Mouse (Mus musculus) neural tube, embryonic 14.5 days (tissue): ENCODE measurements at regions not wholly inside any gene's neighbourhood (a gene's known extent, or its start where the extent isn't known, plus 50 kb on each side); places are given as distances from the start of the nearest gene placed in this dataset.
"Not testable (repeated sequence)": the region's sequence is repeated elsewhere in the genome, so short reads cannot be mapped to it uniquely, and the experiment has no call there.

Experiments
- ATAC-seq: fragments of 200-750 bp; cut with Nextera tagmentation; 2 replicates; pipeline ENCODE4 v1.8.0; 2017; ENCODE audit warnings: low read depth, mild to moderate bottlenecking, moderate TSS enrichment, moderate library complexity
- H3K27ac ChIP-seq: fragments of 300-500 bp; sonication (generic); 2 replicates; pipeline ENCODE4 v1.5.1; 2014; ENCODE audit warnings: low read depth, mild to moderate bottlenecking, control low read depth, low read length, moderate library complexity, mixed read lengths
- H3K27me3 ChIP-seq: fragments of 300-500 bp; sonication (generic); 2 replicates; pipeline ENCODE4 v1.6.1; 2014; ENCODE audit warnings: low read length; ENCODE audit not compliant: control insufficient read depth, insufficient read depth
- H3K36me3 ChIP-seq: fragments of 300-500 bp; sonication (generic); 2 replicates; pipeline ENCODE4 v1.6.1; 2014; ENCODE audit warnings: low read length, mixed read lengths; ENCODE audit not compliant: control insufficient read depth, insufficient read depth
- H3K4me1 ChIP-seq: fragments of 300-500 bp; sonication (generic); 2 replicates; pipeline ENCODE4 v1.6.1; 2014; ENCODE audit warnings: low read length; ENCODE audit not compliant: control insufficient read depth, insufficient read depth
- H3K4me2 ChIP-seq: fragments of 300-500 bp; sonication (generic); 2 replicates; pipeline ENCODE4 v1.6.1; 2014; ENCODE audit warnings: mild to moderate bottlenecking, low read depth, low read length, control low read depth
- H3K4me3 ChIP-seq: fragments of 300-500 bp; sonication (generic); 2 replicates; pipeline ENCODE4 v1.5.1; 2014; ENCODE audit warnings: low read depth, low read length, control low read depth, mixed read lengths
- H3K9ac ChIP-seq: fragments of 300-500 bp; sonication (generic); replicated peaks from 2 replicates; pipeline ENCODE4 v1.6.1; 2014; ENCODE audit warnings: low read depth, mild to moderate bottlenecking, control low read depth, low read length, mixed read lengths
- H3K9me3 ChIP-seq: fragments of 300-500 bp; sonication (generic); 2 replicates; pipeline ENCODE4 v1.6.1; 2016; ENCODE audit warnings: low read length; ENCODE audit not compliant: control insufficient read depth
- WGBS: fragments of 180-500 bp; shearing (Covaris S2); extraction: QIAGEN DNeasy Blood & Tissue Kit; methylation state at CpG from one replicate; pipeline ENCODE4 v1.1.7; 2014; 5-methylcytosine and 5-hydroxymethylcytosine counted together

- H3K4me1 ChIP-seq: no peaks in the 10 kb centered on the region
- no peak overlapping the region for H3K4me3 ChIP-seq
- H3K9ac ChIP-seq: no peak overlapping the region
- WGBS: 86% methylated on average over 1 of the region's 1 CpGs
- H3K36me3 ChIP-seq: no peaks in the 10 kb centered on the region
- ATAC-seq: no peak
- no peak overlapping the region for H3K27ac ChIP-seq
- H3K9me3 ChIP-seq: no peaks in the 10 kb centered on the region
- no peak overlapping the region for H3K4me2 ChIP-seq
- no peaks in the 10 kb centered on the region for H3K27me3 ChIP-seq
These were observed 254.7 kb downstream of the 1810013L24Rik start for GRCm38 (mm10) chr16:9084581-9084980.

GRCm38 (mm10) chr16:9085133-9085532, 255.2 kb downstream of the 1810013L24Rik start:
- H3K9ac ChIP-seq: no peak overlapping the region
- 75% methylated on average over 1 of the region's 1 CpGs for WGBS
- ATAC-seq: no peak
- H3K36me3 ChIP-seq: no peaks in the 10 kb centered on the region
- no peaks in the 10 kb centered on the region for H3K27me3 ChIP-seq
- no peaks in the 10 kb centered on the region for H3K4me1 ChIP-seq
- no peak overlapping the region for H3K4me2 ChIP-seq
- no peak overlapping the region for H3K27ac ChIP-seq
- H3K4me3 ChIP-seq: no peak overlapping the region
- no peaks in the 10 kb centered on the region for H3K9me3 ChIP-seq

- ATAC-seq: no peak
- Histone ChIP-seq H3K27ac (no peak overlapping the region), H3K9ac (no peak overlapping the region), H3K4me1 (no peaks in the 10 kb centered on the region), H3K27me3 (no peaks in the 10 kb centered on the region), H3K4me2 (no peak overlapping the region), H3K9me3 (no peaks in the 10 kb centered on the region), H3K4me3 (no peak overlapping the region), H3K36me3 (no peaks in the 10 kb centered on the region)
- 87% methylated on average over 5 of the region's 5 CpGs for WGBS
These were observed 256.1 kb downstream of the 1810013L24Rik start for GRCm38 (mm10) chr16:9085977-9086376.

- no peak overlapping the region for H3K4me2 ChIP-seq
- no peak for ATAC-seq
- H3K4me1 ChIP-seq: no peaks in the 10 kb centered on the region
- 78% methylated on average over 6 of the region's 6 CpGs for WGBS
- H3K4me3 ChIP-seq: no peak overlapping the region
- H3K27me3 ChIP-seq: no peaks in the 10 kb centered on the region
- no peaks in the 10 kb centered on the region for H3K36me3 ChIP-seq
- H3K27ac ChIP-seq: no peak overlapping the region
- H3K9me3 ChIP-seq: no peaks in the 10 kb centered on the region
- no peak overlapping the region for H3K9ac ChIP-seq
These were observed 261.9 kb downstream of the 1810013L24Rik start for GRCm38 (mm10) chr16:9091790-9092189.

GRCm38 (mm10) chr16:9092191-9092848, 262.4 kb downstream of the 1810013L24Rik start:
- Histone ChIP-seq H3K4me3 (no peak overlapping the region), H3K4me2 (no peak overlapping the region), H3K9ac (no peak overlapping the region), H3K36me3 (no peaks in the 10 kb centered on the region), H3K4me1 (no peaks in the 10 kb centered on the region), H3K27me3 (no peaks in the 10 kb centered on the region), H3K27ac (no peak overlapping the region), H3K9me3 (no peaks in the 10 kb centered on the region)
- 9% methylated on average over 11 of the region's 11 CpGs for WGBS
- ATAC-seq: no peak

- H3K36me3 ChIP-seq: no peaks in the 10 kb centered on the region
- no peaks in the 10 kb centered on the region for H3K9me3 ChIP-seq
- H3K4me1 ChIP-seq: no peaks in the 10 kb centered on the region
- WGBS: 32% methylated on average over 2 of the region's 2 CpGs
- no peak overlapping the region for H3K4me3 ChIP-seq
- no peak overlapping the region for H3K9ac ChIP-seq
- ATAC-seq: no peak
- H3K27ac ChIP-seq: no peak overlapping the region
- H3K4me2 ChIP-seq: no peak overlapping the region
- H3K27me3 ChIP-seq: no peaks in the 10 kb centered on the region
These were observed 263.7 kb downstream of the 1810013L24Rik start for GRCm38 (mm10) chr16:9093593-9093992.

GRCm38 (mm10) chr16:9094201-9094600, 264.3 kb downstream of the 1810013L24Rik start:
- H3K4me2 ChIP-seq: no peak overlapping the region
- no peak overlapping the region for H3K4me3 ChIP-seq
- no peak overlapping the region for H3K9ac ChIP-seq
- no peaks in the 10 kb centered on the region for H3K4me1 ChIP-seq
- no peaks in the 10 kb centered on the region for H3K27me3 ChIP-seq
- no peaks in the 10 kb centered on the region for H3K36me3 ChIP-seq
- no peak overlapping the region for H3K27ac ChIP-seq
- H3K9me3 ChIP-seq: no peaks in the 10 kb centered on the region
- 77% methylated on average over 5 of the region's 5 CpGs for WGBS
- ATAC-seq: no peak

GRCm38 (mm10) chr16:9106211-9106610, 276.3 kb downstream of the 1810013L24Rik start:
- Histone ChIP-seq H3K9ac (no peak overlapping the region), H3K27me3 (no peaks in the 10 kb centered on the region), H3K9me3 (no peaks in the 10 kb centered on the region), H3K4me2 (no peak overlapping the region), H3K36me3 (no peaks in the 10 kb centered on the region), H3K27ac (no peak overlapping the region), H3K4me3 (no peak overlapping the region), H3K4me1 (no peaks in the 10 kb centered on the region)
- 95% methylated on average over 11 of the region's 11 CpGs for WGBS
- no peak for ATAC-seq

- H3K36me3 ChIP-seq, H3K27ac ChIP-seq, H3K9ac ChIP-seq, H3K27me3 ChIP-seq, H3K4me1 ChIP-seq, H3K4me3 ChIP-seq, H3K9me3 ChIP-seq, H3K4me2 ChIP-seq, ATAC-seq: not testable (repeated sequence)
- 92% methylated on average over 7 of the region's 8 CpGs for WGBS
These were observed 276.8 kb downstream of the 1810013L24Rik start for GRCm38 (mm10) chr16:9106676-9107075.
